Mouse (Mus musculus): ENCODE measurements around the gene Hist1h3i. TPM values are rescaled to one million over a fixed set of nuclear protein-coding genes. Genes with fewer than 3 reads are reported as not detected.
"Not testable (repeated sequence)": the region's sequence is repeated elsewhere in the genome, so short reads cannot be mapped to it uniquely, and the experiment has no call there.

The Hist1h3i gene
- total RNA-seq, 2 experiments from 2014 or later: 55.4 to 73.3 TPM

- DNase-seq (ENCODE audit: low spot score in 2 of 2): no peak
- intact Hi-C loops (cut with DNase I): no loop called here
These were observed 1.1 kb upstream of the Hist1h3i start for GRCm38 (mm10) chr13:21784311-21784710.

- intact Hi-C loops (cut with DNase I): no loop called here
- DNase-seq (ENCODE audit: low spot score in 2 of 2): peak in 1 of 2 experiments; percentile 4
These were observed 578 bp upstream of the Hist1h3i start for GRCm38 (mm10) chr13:21783734-21784161.

GRCm38 (mm10) chr13:21782361-21783254, 562 bp downstream of the Hist1h3i start:
- intact Hi-C loops (cut with DNase I): not testable (repeated sequence)
- peak in 1 of 2 experiments; percentile 28 for DNase-seq (ENCODE audit: low spot score in 2 of 2)

GRCm38 (mm10) chr13:21781639-21782038, 1.5 kb downstream of the Hist1h3i start:
- DNase-seq (ENCODE audit: low spot score in 2 of 2): no peak
- intact Hi-C loops (cut with DNase I): no loop called here

- intact Hi-C loops (cut with DNase I): no loop called here
- no peak for DNase-seq (ENCODE audit: low spot score in 2 of 2)
These were observed 2.1 kb downstream of the Hist1h3i start for GRCm38 (mm10) chr13:21781021-21781555.

- intact Hi-C loops (cut with DNase I): no loop called here
- DNase-seq (ENCODE audit: low spot score in 2 of 2): peak; percentile 66 to 70
These were observed 3.1 kb downstream of the Hist1h3i start, which contains the start of gene Hist1h1b for GRCm38 (mm10) chr13:21779767-21780731. Gene Hist1h1b (minus strand): TSS chr13:21780625.

GRCm38 (mm10) chr13:21778814-21779766, 4.1 kb downstream of the Hist1h3i start:
- intact Hi-C loops (cut with DNase I): no loop called here

GRCm38 (mm10) chr13:21755707-21756106, 27.5 kb downstream of the Hist1h3i start:
- intact Hi-C loops (cut with DNase I): no loop called here
- no peak for DNase-seq (ENCODE audit: low spot score in 2 of 2)

More at GRCm38 (mm10) chr13:21778814-21779766, 4.1 kb downstream of the Hist1h3i start:
- peak; percentile 52 to 58 for DNase-seq (ENCODE audit: low spot score in 2 of 2)

GRCm38 (mm10) chr13:21754294-21755001, 28.7 kb downstream of the Hist1h3i start:
- not testable (repeated sequence) for DNase-seq (ENCODE audit: low spot score in 2 of 2)
- intact Hi-C loops (cut with DNase I): loop anchor here (5.0 kb wide), 1 partner anchor 37 kb away; the partner anchor contains the start of genes Hist1h2ai, Hist1h2bl and Hist1h3h

GRCm38 (mm10) chr13:21753524-21754285, 29.5 kb downstream of the Hist1h3i start, which contains the start of the genes Hist1h2ak and Hist1h2bn:
Gene Hist1h2ak (minus strand): TSS chr13:21753827.
Gene Hist1h2bn (plus strand): TSS chr13:21754123.
- intact Hi-C loops (cut with DNase I): loop anchor here (5.0 kb wide), 1 partner anchor 36 kb away; the partner anchor contains the start of genes Hist1h2ai, Hist1h2bl and Hist1h3h
- DNase-seq (ENCODE audit: low spot score in 2 of 2): peak; percentile 71 to 74

- DNase-seq (ENCODE audit: low spot score in 2 of 2): no peak
- intact Hi-C loops (cut with DNase I): loop anchor here (5.0 kb wide), 1 partner anchor 36 kb away; the partner anchor contains the start of genes Hist1h2ai, Hist1h2bl and Hist1h3h
These were observed 30.1 kb downstream of the Hist1h3i start for GRCm38 (mm10) chr13:21753051-21753523.

- intact Hi-C loops (cut with DNase I): loop anchor here (5.0 kb wide), 1 partner anchor 35 kb away; the partner anchor contains the start of genes Hist1h2ai, Hist1h2bl and Hist1h3h
These were observed 30.8 kb downstream of the Hist1h3i start for GRCm38 (mm10) chr13:21752356-21752755.

GRCm38 (mm10) chr13:21751827-21752226, 31.3 kb downstream of the Hist1h3i start:
- intact Hi-C loops (cut with DNase I): loop anchor here (1.0 to 5.0 kb wide), 3 partner anchors 18 to 35 kb away; partner anchors contain the start of genes Hist1h2ai, Hist1h2an, Hist1h2bl and Hist1h2bp
- no peak for DNase-seq (ENCODE audit: low spot score in 2 of 2)

More at GRCm38 (mm10) chr13:21752356-21752755, 30.8 kb downstream of the Hist1h3i start:
- DNase-seq (ENCODE audit: low spot score in 2 of 2): no peak

- DNase-seq (ENCODE audit: low spot score in 2 of 2): no peak
- intact Hi-C loops (cut with DNase I): loop anchor here (1.0 to 5.0 kb wide), 3 partner anchors 17 to 35 kb away; partner anchors contain the start of genes Hist1h2ai, Hist1h2an, Hist1h2bl and Hist1h2bp
These were observed 31.8 kb downstream of the Hist1h3i start for GRCm38 (mm10) chr13:21751417-21751816.

GRCm38 (mm10) chr13:21750159-21751017, 32.8 kb downstream of the Hist1h3i start, which contains the start of gene Hist1h4k:
Gene Hist1h4k (minus strand): TSS chr13:21750505.
- intact Hi-C loops (cut with DNase I): loop anchor here (1.0 to 5.0 kb wide), 3 partner anchors 16 to 36 kb away; partner anchors contain the start of genes Hist1h2ai, Hist1h2an, Hist1h2bl and Hist1h2bp
- DNase-seq (ENCODE audit: low spot score in 2 of 2): peak; percentile 94
